Mouse (Mus musculus) midbrain, embryonic 10.5 days (tissue): Measurements from ENCODE around the gene Asb2. TPM values are rescaled to one million over a fixed set of nuclear protein-coding genes. Genes with fewer than 3 reads are reported as not detected.

ENCODE experiments used
- DNase-seq: peaks from one replicate; pipeline ENCODE4 v3.0.0-alpha.2; 2017; ENCODE audit warnings: low spot score
- H3K27ac ChIP-seq: fragments of 300-500 bp; sonication (generic); replicated peaks from 2 replicates; pipeline ENCODE4 v1.5.1; 2016; ENCODE audit warnings: mild to moderate bottlenecking
- H3K27me3 ChIP-seq: fragments of 300-500 bp; sonication (generic); 2 replicates; pipeline ENCODE4 v1.6.1; 2016; ENCODE audit warnings: low read depth, mild to moderate bottlenecking; ENCODE audit not compliant: poor library complexity, severe bottlenecking
- H3K36me3 ChIP-seq: fragments of 300-500 bp; sonication (generic); 2 replicates; pipeline ENCODE4 v1.6.1; 2016; ENCODE audit warnings: mild to moderate bottlenecking, moderate library complexity
- H3K4me1 ChIP-seq: fragments of 300-500 bp; sonication (generic); 2 replicates; pipeline ENCODE4 v1.6.1; 2016
- H3K4me3 ChIP-seq: fragments of 300-500 bp; sonication (generic); 2 replicates; pipeline ENCODE4 v1.5.1; 2016; ENCODE audit warnings: mild to moderate bottlenecking, moderate library complexity
- H3K9me3 ChIP-seq: fragments of 300-500 bp; sonication (generic); replicated peaks from 2 replicates; pipeline ENCODE4 v1.6.1; 2016; ENCODE audit warnings: mild to moderate bottlenecking
- WGBS: fragments of 180-500 bp; shearing (Covaris S2); methylation state at CpG from one replicate; pipeline ENCODE4 v1.1.7; 2016; 5-methylcytosine and 5-hydroxymethylcytosine counted together
- polyA plus RNA-seq: library from polyadenylated mRNA; unstranded; fragments of >200 nt; fragmentation: Nextera tagmentation; extraction: Ambion mirVana; gene quantifications from 2 replicates; pipeline ENCODE4 v1.2.1, GENCODE M21; 2016

The Asb2 gene
- polyA plus RNA-seq = 0.53 and 0.83 TPM in 2 replicates

DNA sequence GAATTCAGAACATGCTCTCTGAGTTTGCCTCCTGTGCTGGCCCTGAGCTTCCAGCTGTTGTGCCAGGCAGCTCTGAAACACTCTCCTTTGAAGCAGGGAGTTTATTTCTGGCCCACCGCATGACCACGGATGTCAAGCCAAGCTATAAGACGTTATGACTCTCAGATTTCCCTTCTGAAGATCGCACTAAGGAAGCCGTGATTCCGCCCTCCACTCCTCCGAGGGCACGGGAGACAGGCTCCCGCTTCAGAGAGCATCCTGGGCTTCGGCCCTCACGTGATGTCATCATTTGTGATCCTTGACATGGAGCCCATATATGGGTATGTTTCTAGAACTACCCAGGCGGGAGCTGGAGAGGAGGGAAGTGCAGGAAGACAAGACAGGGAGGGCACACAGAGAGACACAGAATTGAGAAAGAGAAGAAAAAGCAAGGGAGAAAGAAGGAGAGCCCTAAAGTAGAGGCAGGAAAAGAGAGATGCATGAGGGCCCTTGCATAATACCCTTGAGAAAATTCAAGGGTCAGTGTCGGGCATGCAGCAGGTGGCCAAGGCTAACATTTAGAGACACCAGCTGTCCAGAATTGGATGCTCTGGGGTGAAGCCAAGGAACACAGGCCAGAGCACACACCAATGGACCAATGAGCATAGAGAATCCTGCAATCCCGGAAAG lies at the start of gene Asb2:
Asb2 (minus strand) TSS at position 256 of the 669 bp plus-strand sequence.
- H3K4me3 ChIP-seq = no peak within 1 kb of the TSS
- H3K27me3 ChIP-seq = no peaks in the 10 kb centered on the region
- 82% methylated on average over 14 of the region's 14 CpGs for WGBS
- H3K36me3 ChIP-seq = no peaks in the 10 kb centered on the region
- no peak within 1 kb of the TSS for H3K27ac ChIP-seq
- peaks cover 8% of the 10 kb centered on the region; the same call in 1 of the 2 replicates for H3K9me3 ChIP-seq
- no peak for DNase-seq
- peaks cover 24% of the 10 kb centered on the region for H3K4me1 ChIP-seq

DNA sequence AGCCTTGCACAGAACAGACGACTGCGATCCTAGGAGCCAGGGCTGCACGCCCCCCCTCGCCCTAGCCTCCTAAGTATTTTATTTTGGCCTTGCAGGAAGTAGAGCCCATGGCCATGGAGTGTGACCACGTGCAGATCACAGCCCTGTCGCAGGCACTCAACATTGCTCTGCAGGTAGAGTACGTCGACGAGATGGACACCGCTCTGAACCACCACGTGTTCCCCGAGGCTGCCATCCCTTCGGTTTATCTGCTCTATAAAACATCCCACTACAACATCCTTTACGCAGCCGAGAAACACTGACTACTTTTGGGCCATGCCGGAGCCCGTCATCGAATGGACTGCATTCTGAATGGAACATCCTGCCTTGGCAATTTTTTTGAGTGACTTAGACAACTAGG lies 48.3 kb upstream of the Asb2 start:
- peaks cover 69% of the 10 kb centered on the region for H3K36me3 ChIP-seq
- WGBS = 91% methylated on average over 18 of the region's 18 CpGs

DNA sequence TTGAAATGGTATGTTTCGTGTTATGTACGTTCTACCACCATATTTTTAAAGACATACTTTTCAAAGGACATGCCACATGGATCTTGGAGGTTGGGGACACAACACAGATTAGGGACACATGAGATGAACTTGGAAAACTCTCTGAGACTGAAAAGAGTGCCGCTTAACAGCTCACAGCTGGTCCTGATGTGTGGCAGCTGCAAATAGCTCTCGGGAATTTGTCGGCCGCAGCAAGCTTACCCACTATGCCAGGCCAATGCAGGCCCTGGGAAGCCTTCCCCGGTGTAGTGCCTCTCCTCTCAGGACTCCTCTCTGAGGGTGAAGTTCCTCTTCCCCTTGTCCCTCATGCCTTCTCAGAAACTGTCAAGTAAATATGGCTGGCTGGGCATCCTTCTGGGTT lies 41.0 kb upstream of the Asb2 start:
- DNase-seq = no peak
- Histone ChIP-seq H3K4me3 (no peak overlapping the region), H3K27me3 (no peaks in the 10 kb centered on the region), H3K27ac (no peak overlapping the region), H3K4me1 (peaks cover 16% of the 10 kb centered on the region), H3K36me3 (peaks cover 6% of the 10 kb centered on the region; the same call in 1 of the 2 replicates), H3K9me3 (no peaks in the 10 kb centered on the region)
- 86% methylated on average over 7 of the region's 7 CpGs for whole genome bisulfite sequencing

More for the DNA sequence above, 48.3 kb upstream of the Asb2 start:
- no peaks in the 10 kb centered on the region for H3K9me3 ChIP-seq
- H3K4me1 ChIP-seq = no peaks in the 10 kb centered on the region
- no peak for DNase-seq
- no peaks in the 10 kb centered on the region for H3K27me3 ChIP-seq
- H3K27ac ChIP-seq = no peak overlapping the region
- H3K4me3 ChIP-seq = no peak overlapping the region

DNA sequence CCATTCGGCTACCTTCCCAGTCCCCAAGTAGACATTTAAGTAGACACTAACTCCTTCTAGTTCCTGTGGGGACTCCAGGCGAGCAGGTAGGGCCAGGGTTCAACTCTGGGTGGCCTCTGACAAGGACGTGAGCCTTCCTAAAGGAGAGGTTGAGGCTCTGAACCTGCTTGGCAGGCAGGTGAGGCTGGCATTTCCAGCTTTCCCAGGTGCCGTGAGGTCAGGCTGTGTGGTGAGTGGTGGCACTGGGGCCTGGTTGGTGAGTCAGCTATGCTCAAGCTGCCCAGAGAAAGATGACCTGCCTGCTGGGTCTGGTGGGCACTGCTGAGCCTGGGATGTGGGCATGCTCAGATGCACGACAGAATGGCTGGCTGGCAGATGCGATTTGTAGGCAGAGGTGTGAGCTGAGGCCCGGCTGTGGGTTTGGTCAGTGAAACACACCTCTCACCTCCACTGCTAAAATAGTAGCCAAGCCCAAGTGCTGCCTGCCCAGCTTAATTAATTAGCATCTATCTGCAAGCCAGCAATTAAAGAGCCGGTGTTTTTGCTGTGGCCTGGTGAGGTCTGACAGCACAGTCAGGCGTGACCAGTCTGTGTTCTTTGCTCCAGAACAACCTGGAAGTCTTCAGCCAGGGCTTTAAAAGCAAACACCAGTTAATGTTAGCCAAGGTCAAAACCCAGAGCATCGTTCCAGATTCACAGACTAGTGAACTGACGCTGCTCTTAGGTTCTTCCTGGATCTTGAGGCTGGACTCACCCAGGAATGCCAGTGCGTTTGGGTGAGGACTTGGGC lies 39.9 kb upstream of the Asb2 start:
- 83% methylated on average over 12 of the region's 12 CpGs for WGBS
- Histone ChIP-seq H3K27ac (no peak overlapping the region), H3K4me1 (peaks cover 18% of the 10 kb centered on the region), H3K27me3 (no peaks in the 10 kb centered on the region), H3K36me3 (0 out of 2 replicates have a peak, but pooled peaks cover under 1% of the 10 kb centered on the region), H3K4me3 (no peak overlapping the region), H3K9me3 (no peaks in the 10 kb centered on the region)
- no peak for DNase-seq

DNA sequence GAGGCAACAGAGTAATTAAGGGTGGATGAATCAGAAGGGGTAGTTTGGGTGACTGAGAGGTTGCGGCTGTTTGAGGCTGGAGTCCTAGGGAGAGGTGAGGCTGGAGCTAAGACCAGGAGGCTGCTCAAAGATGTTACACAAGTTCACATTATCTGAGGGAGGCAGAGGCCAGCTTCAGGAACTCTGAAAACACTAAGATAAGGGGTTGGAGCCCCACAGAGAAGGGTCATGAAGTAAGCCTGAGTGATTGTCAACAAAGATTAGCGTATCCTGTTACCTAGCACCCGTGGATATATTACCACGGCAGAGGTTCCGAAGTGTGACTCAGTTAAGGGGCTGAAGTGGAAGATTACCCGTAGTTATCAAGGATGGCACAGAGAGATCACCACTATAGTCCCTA lies 37.7 kb upstream of the Asb2 start:
- H3K36me3 ChIP-seq = no peaks in the 10 kb centered on the region
- H3K9me3 ChIP-seq = no peaks in the 10 kb centered on the region
- H3K27me3 ChIP-seq = no peaks in the 10 kb centered on the region
- H3K4me3 ChIP-seq = no peak overlapping the region
- no peak for DNase-seq
- WGBS = 50% methylated on average over 6 of the region's 6 CpGs
- H3K4me1 ChIP-seq = peaks cover 35% of the 10 kb centered on the region
- 0 out of 2 replicates have a peak overlapping the region, but pooled peaks have one; percentile 28 for H3K27ac ChIP-seq

DNA sequence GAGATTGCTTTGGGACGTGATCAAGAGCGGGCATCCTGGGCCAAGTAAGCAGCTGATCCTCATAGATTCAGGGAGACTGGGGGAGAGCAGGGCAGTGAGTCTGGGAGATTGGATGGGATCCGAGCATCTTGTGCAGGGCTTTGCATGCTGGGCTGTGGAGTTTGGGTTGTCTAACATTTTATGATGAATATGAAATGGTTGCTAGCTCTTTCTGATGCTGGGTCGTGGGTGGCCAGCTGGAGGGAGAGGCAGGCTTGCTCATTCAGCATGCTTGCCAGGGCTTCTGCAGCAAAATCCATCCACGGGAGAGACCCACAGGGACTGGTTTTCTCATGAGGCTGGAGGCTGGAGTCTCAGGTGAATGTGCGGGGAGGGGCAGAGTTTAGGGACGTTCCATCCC lies 35.3 kb upstream of the Asb2 start:
- H3K9me3 ChIP-seq = no peaks in the 10 kb centered on the region
- H3K36me3 ChIP-seq = no peaks in the 10 kb centered on the region
- no peak for DNase-seq
- no peaks in the 10 kb centered on the region for H3K27me3 ChIP-seq
- 82% methylated on average over 7 of the region's 7 CpGs for WGBS
- no peak overlapping the region for H3K27ac ChIP-seq
- H3K4me1 ChIP-seq = peaks cover 38% of the 10 kb centered on the region
- H3K4me3 ChIP-seq = no peak overlapping the region

DNA sequence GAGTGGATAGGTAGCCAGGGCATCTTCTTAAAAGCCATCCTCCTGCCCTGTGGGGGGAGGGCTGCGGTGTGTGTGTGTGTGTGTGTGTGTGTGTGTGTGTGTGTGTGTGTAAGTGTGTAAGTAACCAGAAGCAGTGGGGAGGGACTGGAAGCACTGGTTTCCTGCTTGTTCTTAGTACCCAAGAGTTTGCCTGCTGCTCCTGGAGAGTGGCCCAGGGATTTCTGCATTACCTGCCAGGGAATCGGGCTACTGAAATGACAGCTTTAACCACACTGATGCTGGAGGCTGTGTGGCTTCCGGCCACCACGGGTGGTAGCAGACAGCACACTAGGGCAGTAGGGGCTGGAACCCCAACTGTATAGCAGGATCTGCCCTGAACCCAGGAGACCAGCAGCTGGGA lies 34.2 kb upstream of the Asb2 start:
- Histone ChIP-seq H3K9me3 (no peaks in the 10 kb centered on the region), H3K27ac (no peak overlapping the region), H3K27me3 (no peaks in the 10 kb centered on the region), H3K36me3 (no peaks in the 10 kb centered on the region), H3K4me1 (peaks cover 38% of the 10 kb centered on the region), H3K4me3 (peak overlapping the region; percentile 84; the same call in 1 of the 2 replicates)
- DNase-seq = no peak
- WGBS = 81% methylated on average over 4 of the region's 4 CpGs

DNA sequence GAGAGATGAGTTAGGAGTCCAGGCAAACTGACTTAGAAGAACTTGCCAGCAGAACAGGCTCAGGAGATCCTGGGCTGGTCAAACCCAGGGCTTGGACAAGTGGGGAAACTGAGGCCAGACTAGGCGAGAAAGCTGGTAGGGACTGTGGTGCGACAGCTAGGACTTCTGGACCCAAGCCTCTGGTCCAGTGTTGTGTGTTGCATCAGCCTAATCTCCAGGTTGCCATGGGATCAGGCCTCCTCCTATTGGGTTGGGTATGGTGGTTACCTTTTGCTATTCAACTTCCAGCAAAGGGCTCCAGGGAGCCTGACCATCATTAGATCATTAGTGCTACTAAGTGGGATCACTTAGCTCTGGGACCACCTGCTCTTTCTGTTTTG lies 33.5 kb upstream of the Asb2 start:
- Histone ChIP-seq H3K4me3 (peak overlapping the region; percentile 84), H3K36me3 (no peaks in the 10 kb centered on the region), H3K9me3 (no peaks in the 10 kb centered on the region), H3K27me3 (no peaks in the 10 kb centered on the region), H3K4me1 (peaks cover 38% of the 10 kb centered on the region), H3K27ac (peak overlapping the region; percentile 93)
- no peak for DNase-seq
- WGBS = 71% methylated on average over 2 of the region's 2 CpGs

DNA sequence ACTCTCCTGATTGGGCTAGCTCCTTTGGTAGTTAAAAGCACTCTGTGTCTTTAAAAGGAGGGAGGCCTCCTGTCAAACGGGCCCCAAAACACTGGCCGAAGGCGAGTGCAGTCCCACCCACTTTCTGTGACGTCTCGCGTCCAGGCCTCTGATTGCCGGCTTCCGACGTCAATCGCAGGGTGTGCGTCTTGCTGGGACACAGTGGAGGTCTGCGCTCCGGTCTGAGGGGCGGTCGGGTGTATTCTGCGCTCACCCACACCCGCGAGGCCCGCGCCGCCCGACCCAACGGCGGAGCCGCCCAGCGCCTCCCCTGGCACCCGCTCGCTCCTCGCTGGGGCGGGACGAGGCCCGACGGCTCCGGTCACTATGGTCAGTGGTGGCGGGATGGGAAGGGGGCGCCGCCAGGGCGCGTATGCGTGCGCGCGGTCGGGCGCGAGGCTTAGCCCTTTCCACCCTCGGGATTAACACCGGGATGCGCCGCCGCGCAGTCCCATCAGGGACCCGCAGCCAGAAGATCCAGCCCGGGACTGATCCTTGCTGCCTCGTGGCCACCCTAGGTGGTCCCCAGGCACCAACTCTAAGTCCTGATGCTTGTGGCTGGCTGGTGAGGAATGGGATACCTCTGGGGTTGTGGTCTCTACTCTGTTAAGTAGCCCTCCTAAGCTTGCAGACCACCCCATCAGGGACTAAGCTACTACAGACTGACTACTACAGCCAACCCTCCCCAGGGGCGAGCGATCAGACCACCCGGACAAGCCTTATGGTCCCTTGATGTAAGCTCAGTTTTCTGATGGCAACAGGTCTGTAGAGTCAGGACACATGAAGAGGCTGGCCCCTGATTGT lies 32.9 kb upstream of the Asb2 start, which contains the start of gene Otub2:
Otub2 (plus strand) TSS at position 178 of the 843 bp plus-strand sequence.
- peaks cover 34% of the 10 kb centered on the region for H3K4me1 ChIP-seq
- peak; percentile 97 for DNase-seq
- H3K4me3 ChIP-seq = peak within 1 kb of the TSS; percentile 84
- no peaks in the 10 kb centered on the region for H3K27me3 ChIP-seq
- no peaks in the 10 kb centered on the region for H3K36me3 ChIP-seq
- H3K9me3 ChIP-seq = no peaks in the 10 kb centered on the region
- peak within 1 kb of the TSS; percentile 93 for H3K27ac ChIP-seq
- under 1% methylated on average over 58 of the region's 58 CpGs for WGBS

DNA sequence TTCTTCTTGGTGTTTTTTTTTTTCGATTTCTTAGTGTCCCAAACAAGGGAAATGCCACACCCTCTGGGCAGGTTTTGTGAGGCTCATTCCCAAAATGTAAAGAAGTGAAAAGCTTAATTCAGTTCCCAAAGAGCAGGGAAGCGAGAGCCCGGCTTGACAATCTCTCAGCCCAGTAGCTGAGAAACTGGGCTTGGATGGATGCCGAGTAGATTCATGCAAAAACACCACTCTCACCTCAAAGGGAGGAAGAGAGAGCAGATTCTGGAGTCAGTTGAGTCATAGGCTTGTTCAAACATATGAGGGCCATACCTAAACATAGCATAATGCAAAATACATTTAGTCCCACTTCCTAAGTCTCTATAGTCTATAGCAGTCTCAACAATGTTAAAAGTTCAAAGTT lies 24.4 kb upstream of the Asb2 start:
- Histone ChIP-seq H3K27me3 (no peaks in the 10 kb centered on the region), H3K27ac (no peak overlapping the region), H3K9me3 (no peaks in the 10 kb centered on the region), H3K36me3 (no peaks in the 10 kb centered on the region), H3K4me3 (no peak overlapping the region), H3K4me1 (no peaks in the 10 kb centered on the region)
- WGBS = 86% methylated on average over 4 of the region's 4 CpGs
- DNase-seq = no peak

DNA sequence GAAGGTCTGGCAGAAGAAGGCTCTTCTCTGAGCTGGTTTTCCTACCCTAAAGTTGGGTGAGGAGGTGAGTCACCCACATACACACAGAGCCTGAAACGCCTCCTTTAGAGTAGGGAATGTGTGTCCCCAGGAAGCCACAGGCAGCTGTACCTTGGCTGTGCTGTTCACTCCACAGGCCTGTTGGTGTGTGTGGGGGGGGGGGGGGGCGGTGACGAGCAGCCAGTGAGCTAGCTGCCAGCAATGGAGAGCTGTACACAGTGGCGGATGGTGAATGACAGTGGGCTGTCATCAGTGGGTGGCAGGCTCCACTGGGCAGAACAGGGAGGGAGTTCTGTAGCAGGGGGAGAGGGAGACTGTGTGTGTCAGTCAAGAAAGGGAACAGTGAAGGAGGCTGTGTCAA lies 21.0 kb upstream of the Asb2 start:
- Histone ChIP-seq H3K4me1 (no peaks in the 10 kb centered on the region), H3K27ac (no peak overlapping the region), H3K27me3 (no peaks in the 10 kb centered on the region), H3K9me3 (no peaks in the 10 kb centered on the region), H3K4me3 (no peak overlapping the region), H3K36me3 (no peaks in the 10 kb centered on the region)
- DNase-seq = no peak
- WGBS = 77% methylated on average over 4 of the region's 4 CpGs

DNA sequence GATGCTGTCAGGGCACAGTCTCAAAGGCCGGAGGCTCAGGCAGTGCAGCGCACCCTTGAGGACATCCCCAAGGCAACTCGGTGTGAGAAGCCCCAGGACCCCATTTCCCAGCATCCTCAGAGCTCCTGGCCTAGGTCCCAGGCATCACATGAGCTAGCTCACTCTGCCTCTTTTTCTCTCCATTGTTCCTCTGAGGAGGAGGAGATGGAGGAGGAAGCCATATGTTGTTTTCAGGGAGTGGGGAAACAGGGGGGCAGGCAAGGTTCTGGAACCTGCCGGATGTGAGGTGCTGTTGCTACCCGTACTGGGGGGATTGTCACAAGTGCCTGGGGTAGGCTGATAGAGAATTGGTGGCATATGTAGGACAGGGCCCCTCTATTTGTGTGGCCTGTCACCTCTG lies 20.3 kb upstream of the Asb2 start:
- 72% methylated on average over 5 of the region's 5 CpGs for WGBS
- H3K9me3 ChIP-seq = no peaks in the 10 kb centered on the region
- no peak for DNase-seq
- H3K36me3 ChIP-seq = no peaks in the 10 kb centered on the region
- H3K4me3 ChIP-seq = no peak overlapping the region
- H3K27me3 ChIP-seq = no peaks in the 10 kb centered on the region
- no peak overlapping the region for H3K27ac ChIP-seq
- no peaks in the 10 kb centered on the region for H3K4me1 ChIP-seq
